Mouse (Mus musculus) liver, embryonic 12.5 days (tissue): ENCODE results near the gene Rps6kb2. TPM values are rescaled to one million over a fixed set of nuclear protein-coding genes. Genes with fewer than 3 reads are reported as not detected.

Source experiments
- ATAC-seq: fragments of 200-750 bp; cut with Nextera tagmentation; 2 replicates; pipeline ENCODE4 v1.8.0; 2017; ENCODE audit warnings: moderate number of reproducible peaks, mild to moderate bottlenecking, moderate library complexity
- H3K27ac ChIP-seq: fragments of 300-500 bp; sonication (generic); 2 replicates; pipeline ENCODE4 v1.5.1; 2016; ENCODE audit warnings: mild to moderate bottlenecking
- H3K27me3 ChIP-seq: fragments of 300-500 bp; sonication (generic); replicated peaks from 2 replicates; pipeline ENCODE4 v1.6.1; 2016; ENCODE audit warnings: mild to moderate bottlenecking, moderate library complexity
- H3K36me3 ChIP-seq: fragments of 300-500 bp; sonication (generic); 2 replicates; pipeline ENCODE4 v1.6.1; 2016; ENCODE audit warnings: mild to moderate bottlenecking, moderate library complexity
- H3K4me1 ChIP-seq: fragments of 300-500 bp; sonication (generic); 2 replicates; pipeline ENCODE4 v1.6.1; 2016
- H3K4me2 ChIP-seq: fragments of 300-500 bp; sonication (generic); 2 replicates; pipeline ENCODE4 v1.6.1; 2016; ENCODE audit warnings: mild to moderate bottlenecking, moderate library complexity
- H3K4me3 ChIP-seq: fragments of 300-500 bp; sonication (generic); 2 replicates; pipeline ENCODE4 v1.5.1; 2016; ENCODE audit warnings: mild to moderate bottlenecking, moderate library complexity
- H3K9ac ChIP-seq: fragments of 300-500 bp; sonication (generic); 2 replicates; pipeline ENCODE4 v1.6.1; 2016; ENCODE audit warnings: mild to moderate bottlenecking, moderate library complexity
- H3K9me3 ChIP-seq: fragments of 300-500 bp; sonication (generic); replicated peaks from 2 replicates; pipeline ENCODE4 v1.6.1; 2016; ENCODE audit warnings: mild to moderate bottlenecking, moderate library complexity
- WGBS: fragments of 180-500 bp; shearing (Covaris S2); methylation state at CpG from one replicate; pipeline ENCODE4 v1.1.7; 2016; ENCODE audit not compliant: insufficient replicate concordance; 5-methylcytosine and 5-hydroxymethylcytosine counted together
- polyA plus RNA-seq: library from polyadenylated mRNA; unstranded; fragments of >200 nt; fragmentation: Nextera tagmentation; extraction: Ambion mirVana; gene quantifications from 2 replicates; pipeline ENCODE4 v1.2.1, GENCODE M21; 2016

Gene Rps6kb2
- polyA plus RNA-seq, 1 experiment from 2014 or later: 39.1 TPM

DNA sequence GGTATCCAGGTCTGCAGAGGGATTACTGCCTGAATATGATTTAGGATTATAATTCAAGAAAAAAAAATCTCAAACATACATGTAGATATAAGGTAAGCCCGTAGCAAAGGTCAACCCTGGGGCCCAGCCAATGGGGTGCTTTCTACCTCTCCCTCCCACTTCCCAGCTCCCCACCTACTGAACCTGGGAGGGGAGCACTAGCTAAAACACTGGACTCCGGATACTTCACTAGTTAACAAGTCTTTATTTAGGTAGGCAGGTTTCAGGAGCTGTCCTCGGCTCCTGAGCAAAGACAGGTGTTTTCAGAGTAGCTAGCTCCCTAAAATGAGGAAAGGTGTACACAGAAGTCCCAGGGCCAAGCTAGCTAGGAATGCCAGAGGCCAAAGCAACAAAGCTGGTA, 946 bp upstream of the Rps6kb2 start:
- Histone ChIP-seq H3K9me3 (no peaks in the 10 kb centered on the region), H3K36me3 (peaks cover 26% of the 10 kb centered on the region), H3K27me3 (no peaks in the 10 kb centered on the region), H3K4me1 (peaks cover 57% of the 10 kb centered on the region), H3K4me3 (peak overlapping the region; percentile 76; the same call in 1 of the 2 replicates), H3K9ac (no peak overlapping the region), H3K27ac (peak overlapping the region; percentile 73), H3K4me2 (peak overlapping the region; percentile 92)
- WGBS: 80% methylated on average over 3 of the region's 3 CpGs
- no peak for ATAC-seq

- Histone ChIP-seq H3K4me1 (peaks cover 51% of the 10 kb centered on the region), H3K9me3 (no peaks in the 10 kb centered on the region), H3K4me2 (peak overlapping the region; percentile 92), H3K4me3 (peak overlapping the region; percentile 76), H3K27ac (peak overlapping the region; percentile 73), H3K36me3 (peaks cover 32% of the 10 kb centered on the region), H3K9ac (peak overlapping the region; percentile 77), H3K27me3 (no peaks in the 10 kb centered on the region)
- 28% methylated on average over 4 of the region's 4 CpGs for WGBS
- peak; percentile 25; the same call in 1 of the 2 replicates for ATAC-seq
Measured at GRCm38 (mm10) chr19:4163543-4163887, 361 bp upstream of the Rps6kb2 start.

DNA sequence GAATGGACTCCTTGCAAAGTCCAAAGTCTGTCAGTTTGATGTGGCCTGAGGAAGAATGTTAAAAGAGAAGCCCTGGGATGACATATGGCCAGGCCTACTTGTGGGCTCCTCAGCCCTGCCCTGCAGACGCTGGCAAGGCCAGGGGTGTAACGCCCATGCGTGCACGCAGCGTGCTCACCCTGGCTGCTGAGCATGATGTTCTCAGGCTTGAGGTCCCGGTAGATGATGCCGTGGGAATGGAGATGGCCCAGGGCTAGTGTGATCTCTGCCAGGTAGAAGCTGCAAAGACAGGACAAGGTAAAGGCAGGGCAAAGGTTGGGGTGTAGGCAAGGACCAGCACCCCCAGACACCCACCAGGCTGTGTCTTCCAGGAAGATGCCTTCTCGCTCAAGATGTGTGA, 4.1 kb downstream of the Rps6kb2 start:
- H3K27me3 ChIP-seq: no peaks in the 10 kb centered on the region
- no peak overlapping the region for H3K27ac ChIP-seq
- no peak overlapping the region for H3K4me3 ChIP-seq
- no peak for ATAC-seq
- H3K36me3 ChIP-seq: peaks cover 63% of the 10 kb centered on the region
- no peak overlapping the region for H3K4me2 ChIP-seq
- no peaks in the 10 kb centered on the region for H3K9me3 ChIP-seq
- no peak overlapping the region for H3K9ac ChIP-seq
- WGBS: 87% methylated on average over 8 of the region's 8 CpGs
- H3K4me1 ChIP-seq: peaks cover 41% of the 10 kb centered on the region

GRCm38 (mm10) chr19:4156771-4157170, 6.4 kb downstream of the Rps6kb2 start:
- no peak overlapping the region for H3K4me3 ChIP-seq
- H3K36me3 ChIP-seq: peaks cover 82% of the 10 kb centered on the region
- no peaks in the 10 kb centered on the region for H3K27me3 ChIP-seq
- no peak overlapping the region; the same call in 1 of the 2 replicates for H3K27ac ChIP-seq
- peaks cover 34% of the 10 kb centered on the region for H3K4me1 ChIP-seq
- 85% methylated on average over 12 of the region's 12 CpGs for WGBS
- ATAC-seq: no peak
- no peak overlapping the region for H3K4me2 ChIP-seq
- no peak overlapping the region for H3K9ac ChIP-seq
- no peaks in the 10 kb centered on the region for H3K9me3 ChIP-seq

DNA sequence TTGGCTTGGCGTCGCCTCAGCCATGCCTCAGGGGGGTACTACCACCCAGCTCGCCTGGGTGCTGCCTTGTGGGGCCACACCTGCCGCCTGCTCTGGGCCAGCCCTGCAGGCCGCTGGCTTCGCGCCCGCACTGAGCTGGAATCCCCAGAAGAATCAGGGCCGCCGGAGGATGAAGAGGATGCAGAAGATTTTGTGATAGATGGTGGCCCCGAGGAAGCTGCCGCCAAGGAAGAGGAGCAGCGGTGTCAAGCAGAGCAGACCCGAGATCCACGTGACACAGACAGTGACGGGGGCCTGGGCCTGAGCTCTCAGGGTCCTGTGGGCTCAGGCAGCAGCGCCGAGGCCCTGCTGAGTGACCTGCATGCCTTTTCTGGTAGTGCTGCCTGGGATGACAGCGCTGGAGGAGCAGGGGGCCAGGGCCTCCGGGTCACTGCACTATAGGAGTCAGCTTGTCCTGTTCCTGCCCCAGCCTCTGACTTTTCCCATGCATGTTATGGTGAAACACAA, 7.0 kb downstream of the Rps6kb2 start:
- Histone ChIP-seq H3K4me1 (peaks cover 35% of the 10 kb centered on the region), H3K4me2 (peak overlapping the region; percentile 46), H3K9me3 (no peaks in the 10 kb centered on the region), H3K4me3 (no peak overlapping the region), H3K9ac (no peak overlapping the region), H3K27ac (0 out of 2 replicates have a peak overlapping the region, but pooled peaks have one; percentile 17), H3K27me3 (no peaks in the 10 kb centered on the region), H3K36me3 (peaks cover 82% of the 10 kb centered on the region)
- 69% methylated on average over 20 of the region's 20 CpGs for WGBS
- no peak for ATAC-seq

DNA sequence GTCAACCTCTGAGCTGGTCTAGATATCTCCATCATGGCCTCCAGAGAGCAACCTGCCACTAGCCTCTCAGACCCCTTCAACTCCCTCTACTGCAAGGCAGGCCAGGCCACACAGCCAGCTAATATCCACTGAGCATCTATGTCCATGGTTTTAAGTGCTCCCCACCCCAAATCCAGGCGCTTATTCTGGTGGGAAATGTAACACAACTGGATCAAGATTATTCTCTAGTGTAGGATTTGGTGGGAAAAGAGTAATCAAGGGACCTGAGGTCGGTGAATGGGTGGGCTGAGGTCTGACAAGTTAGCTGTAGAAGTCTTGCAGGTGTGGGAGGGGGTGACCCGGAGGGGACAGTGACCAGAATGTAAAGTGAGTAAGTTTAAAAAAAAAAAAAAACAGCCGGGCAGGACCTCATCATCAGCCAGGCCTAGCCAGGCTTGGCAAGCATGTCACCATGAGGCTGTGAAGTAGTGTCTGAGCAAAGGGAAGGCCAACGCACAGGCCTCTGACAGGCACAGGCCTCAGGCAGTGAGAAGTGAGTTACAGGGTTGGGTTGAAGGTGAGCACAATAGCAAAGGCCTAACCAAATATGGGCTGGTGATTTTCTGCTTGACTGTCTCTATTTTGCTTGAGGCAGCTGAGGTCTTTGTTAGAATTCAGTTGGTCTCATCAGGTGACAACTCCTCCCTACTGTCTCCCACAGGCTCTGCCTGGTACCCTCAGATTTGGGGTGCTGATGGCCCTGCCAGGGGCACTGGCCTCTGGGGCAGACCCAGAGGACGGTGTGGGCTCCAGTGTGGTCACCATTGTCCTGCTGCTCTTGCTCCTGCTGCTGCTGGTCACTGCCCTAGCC, 7.7 kb downstream of the Rps6kb2 start:
- H3K4me3 ChIP-seq: peak overlapping the region; percentile 20
- H3K27ac ChIP-seq: peak overlapping the region; percentile 17; the same call in 1 of the 2 replicates
- no peaks in the 10 kb centered on the region for H3K9me3 ChIP-seq
- ATAC-seq: no peak
- H3K36me3 ChIP-seq: peaks cover 82% of the 10 kb centered on the region
- peak overlapping the region; percentile 41; the same call in 1 of the 2 replicates for H3K9ac ChIP-seq
- WGBS: 53% methylated on average over 6 of the region's 6 CpGs
- H3K4me1 ChIP-seq: peaks cover 35% of the 10 kb centered on the region
- H3K27me3 ChIP-seq: no peaks in the 10 kb centered on the region
- peak overlapping the region; percentile 46 for H3K4me2 ChIP-seq

GRCm38 (mm10) chr19:4154437-4155222, 8.5 kb downstream of the Rps6kb2 start:
- Histone ChIP-seq H3K4me1 (peaks cover 42% of the 10 kb centered on the region), H3K9ac (peak overlapping the region; percentile 41; the same call in 1 of the 2 replicates), H3K36me3 (peaks cover 84% of the 10 kb centered on the region), H3K9me3 (no peaks in the 10 kb centered on the region), H3K4me2 (peak overlapping the region; percentile 46), H3K27me3 (no peaks in the 10 kb centered on the region), H3K4me3 (peak overlapping the region; percentile 20), H3K27ac (peak overlapping the region; percentile 8; the same call in 1 of the 2 replicates)
- ATAC-seq: peak; percentile 22; the same call in 1 of the 2 replicates
- WGBS: 32% methylated on average over 13 of the region's 13 CpGs

- Histone ChIP-seq H3K36me3 (peaks cover 71% of the 10 kb centered on the region), H3K4me3 (no peak within 1 kb of the TSS; the same call in 1 of the 2 replicates)
Measured at GRCm38 (mm10) chr19:4153232-4153654, 9.9 kb downstream of the Rps6kb2 start, which contains the start of gene Ptprcap. TSS of gene Ptprcap (plus strand) at chr19:4153604.

DNA sequence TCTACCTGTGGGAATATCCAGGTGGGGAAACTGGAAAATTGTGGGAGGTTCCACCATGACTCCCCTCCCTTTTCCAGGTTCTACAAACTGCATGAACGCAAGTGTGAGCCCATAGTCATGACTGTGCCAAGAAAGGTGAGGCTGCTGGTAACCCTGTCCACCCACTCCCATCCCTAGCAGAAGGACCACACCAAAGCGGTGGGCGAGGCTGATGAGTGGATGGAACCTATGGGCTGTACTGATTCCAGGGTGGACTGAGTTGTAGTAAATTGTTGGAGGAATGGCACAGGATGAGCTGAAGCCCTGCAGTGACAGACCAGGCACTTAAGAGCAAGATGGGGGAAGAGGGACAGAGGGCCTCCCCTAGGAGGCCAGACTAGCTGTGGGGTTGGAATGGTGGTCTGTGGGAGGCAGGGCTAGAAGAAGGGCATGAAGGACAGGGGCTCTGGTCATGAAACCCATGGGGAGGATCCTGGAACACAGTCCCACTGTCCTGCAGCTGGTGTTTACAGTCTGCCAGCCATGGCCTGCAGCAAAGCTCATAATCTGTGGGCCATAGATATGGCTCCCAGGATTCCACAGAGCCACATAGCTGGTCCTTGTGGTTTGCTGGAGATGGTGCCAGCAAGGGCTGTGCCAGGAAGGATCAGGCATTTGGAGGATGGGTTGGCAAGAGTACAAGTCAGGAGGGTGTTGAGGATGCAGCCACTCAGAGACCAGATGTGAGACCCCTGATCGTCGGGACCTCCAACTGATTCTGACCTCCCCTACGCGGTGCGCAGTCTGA, 10.5 kb downstream of the Rps6kb2 start:
- ATAC-seq: no peak
- H3K4me1 ChIP-seq: peaks cover 58% of the 10 kb centered on the region
- H3K36me3 ChIP-seq: peaks cover 65% of the 10 kb centered on the region
- WGBS: 88% methylated on average over 8 of the region's 8 CpGs
- H3K27me3 ChIP-seq: no peaks in the 10 kb centered on the region
- H3K9me3 ChIP-seq: no peaks in the 10 kb centered on the region
- H3K9ac ChIP-seq: no peak overlapping the region
- H3K4me3 ChIP-seq: no peak overlapping the region
- no peak overlapping the region for H3K4me2 ChIP-seq
- H3K27ac ChIP-seq: 0 out of 2 replicates have a peak overlapping the region, but pooled peaks have one; percentile 8

More at GRCm38 (mm10) chr19:4153232-4153654, 9.9 kb downstream of the Rps6kb2 start, which contains the start of gene Ptprcap:
- 76% methylated on average over 11 of the region's 11 CpGs for WGBS
- peak within 1 kb of the TSS; percentile 8; the same call in 1 of the 2 replicates for H3K27ac ChIP-seq
- no peak within 1 kb of the TSS for H3K9ac ChIP-seq
- peak within 1 kb of the TSS; percentile 46 for H3K4me2 ChIP-seq
- H3K27me3 ChIP-seq: no peaks in the 10 kb centered on the region
- ATAC-seq: no peak
- H3K9me3 ChIP-seq: no peaks in the 10 kb centered on the region
- peaks cover 52% of the 10 kb centered on the region for H3K4me1 ChIP-seq

GRCm38 (mm10) chr19:4151898-4152297, 11.3 kb downstream of the Rps6kb2 start:
- Histone ChIP-seq H3K36me3 (peaks cover 57% of the 10 kb centered on the region), H3K4me2 (no peak overlapping the region), H3K4me1 (peaks cover 60% of the 10 kb centered on the region), H3K9ac (no peak overlapping the region), H3K4me3 (no peak overlapping the region), H3K27me3 (no peaks in the 10 kb centered on the region), H3K27ac (no peak overlapping the region), H3K9me3 (no peaks in the 10 kb centered on the region)
- WGBS: 79% methylated on average over 5 of the region's 5 CpGs
- ATAC-seq: no peak

- H3K4me3 ChIP-seq: no peak overlapping the region
- ATAC-seq: no peak
- no peaks in the 10 kb centered on the region for H3K9me3 ChIP-seq
- H3K9ac ChIP-seq: no peak overlapping the region
- no peak overlapping the region for H3K27ac ChIP-seq
- peaks cover 53% of the 10 kb centered on the region for H3K36me3 ChIP-seq
- H3K27me3 ChIP-seq: no peaks in the 10 kb centered on the region
- no peak overlapping the region for H3K4me2 ChIP-seq
- H3K4me1 ChIP-seq: peaks cover 60% of the 10 kb centered on the region
- WGBS: 80% methylated on average over 5 of the region's 5 CpGs
Measured at GRCm38 (mm10) chr19:4151488-4151860, 11.7 kb downstream of the Rps6kb2 start.
